Mouse (Mus musculus): ENCODE data around the gene Ntmt1. TPM values are rescaled to one million over a fixed set of nuclear protein-coding genes. Genes with fewer than 3 reads are reported as not detected.

The Ntmt1 gene
- polyA plus RNA-seq, 1 experiment from 2014 or later: 52.4 TPM

DNA sequence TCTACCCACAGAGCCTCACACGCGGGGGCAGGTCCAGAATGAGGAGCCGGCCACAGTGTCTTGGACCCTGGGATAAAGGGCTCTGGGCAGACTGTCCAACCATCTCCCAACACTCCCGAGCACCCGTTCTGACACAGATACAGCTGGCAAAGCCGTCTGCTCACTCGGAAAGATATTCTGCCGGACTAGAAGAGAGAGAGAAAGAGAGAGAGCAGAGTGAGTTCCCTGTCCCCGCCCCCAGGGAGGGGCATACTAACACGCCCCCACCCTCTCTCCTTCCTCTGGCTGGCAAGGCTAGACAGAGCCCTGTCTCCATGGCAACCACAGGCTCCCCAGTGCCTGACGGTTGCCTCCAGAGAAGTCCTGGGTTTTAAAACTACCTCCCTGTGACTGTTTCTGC lies 11.2 kb upstream of the Ntmt1 start:
- Histone ChIP-seq H3K27me3 (ENCODE audit: control insufficient read depth, insufficient read depth, low read length) (no peaks in the 10 kb centered on the region; the same call in 1 of the 2 replicates), H3K9ac (ENCODE audit: low read length) (no peak overlapping the region), H3K36me3 (ENCODE audit: control insufficient read depth, insufficient read depth, low read length) (no peaks in the 10 kb centered on the region), H3K4me1 (replicated peaks; ENCODE audit: control insufficient read depth, insufficient read depth) (peaks cover 5% of the 10 kb centered on the region), H3K4me2 (replicated peaks; ENCODE audit: low read depth) (peak overlapping the region; percentile 21), H3K9me3 (ENCODE audit: control insufficient read depth, low read length) (no peaks in the 10 kb centered on the region), H3K27ac (replicated peaks) (0 out of 2 replicates have a peak overlapping the region, but pooled peaks have one; percentile 13), H3K4me3 (ENCODE audit: low read depth, low read length) (no peak overlapping the region)
- WGBS: 8% methylated on average over 11 of the region's 11 CpGs
- peak; percentile 46; the same call in 1 of the 2 replicates for ATAC-seq (ENCODE audit: low FRiP score, low TSS enrichment)
- TF ChIP-seq EP300 (optimal IDR thresholded peaks at IDR 0.05) (no peak), CTCF (IDR thresholded peaks at IDR 0.05; ENCODE audit: low read depth) (no peak; the same call in 1 of the 2 replicates)
- DNase-seq (ENCODE audit: low spot score): peak; percentile 74

DNA sequence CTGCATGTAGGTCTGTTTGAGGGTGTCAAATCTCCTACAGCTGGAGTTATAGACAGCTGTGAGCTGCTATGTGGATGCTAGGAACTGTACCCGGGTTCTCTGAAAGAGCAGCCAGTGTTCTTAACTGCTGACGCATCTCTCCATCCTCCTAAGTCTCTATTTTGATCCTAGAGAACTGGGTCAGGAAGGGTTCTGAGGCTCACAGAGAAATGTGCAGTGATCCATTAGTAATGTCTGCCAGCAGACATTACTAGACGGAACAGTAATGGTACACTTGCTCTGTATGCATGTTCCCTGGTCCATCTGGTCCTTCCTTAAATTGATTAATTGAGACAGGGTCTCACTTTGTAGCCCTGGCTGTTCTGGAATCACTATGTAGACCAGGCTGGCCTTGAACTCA lies 8.2 kb upstream of the Ntmt1 start:
- Histone ChIP-seq H3K27ac (replicated peaks) (no peak overlapping the region), H3K9me3 (ENCODE audit: control insufficient read depth, low read length) (no peaks in the 10 kb centered on the region), H3K9ac (ENCODE audit: low read length) (no peak overlapping the region), H3K4me3 (ENCODE audit: low read depth, low read length) (no peak overlapping the region), H3K36me3 (ENCODE audit: control insufficient read depth, insufficient read depth, low read length) (no peaks in the 10 kb centered on the region), H3K4me2 (replicated peaks; ENCODE audit: low read depth) (no peak overlapping the region), H3K4me1 (replicated peaks; ENCODE audit: control insufficient read depth, insufficient read depth) (peaks cover 5% of the 10 kb centered on the region), H3K27me3 (ENCODE audit: control insufficient read depth, insufficient read depth, low read length) (no peaks in the 10 kb centered on the region; the same call in 1 of the 2 replicates)
- WGBS: 72% methylated on average over 3 of the region's 3 CpGs
- DNase-seq (ENCODE audit: low spot score): no peak
- TF ChIP-seq EP300 (optimal IDR thresholded peaks at IDR 0.05): no peak
- no peak for ATAC-seq (ENCODE audit: low FRiP score, low TSS enrichment)

DNA sequence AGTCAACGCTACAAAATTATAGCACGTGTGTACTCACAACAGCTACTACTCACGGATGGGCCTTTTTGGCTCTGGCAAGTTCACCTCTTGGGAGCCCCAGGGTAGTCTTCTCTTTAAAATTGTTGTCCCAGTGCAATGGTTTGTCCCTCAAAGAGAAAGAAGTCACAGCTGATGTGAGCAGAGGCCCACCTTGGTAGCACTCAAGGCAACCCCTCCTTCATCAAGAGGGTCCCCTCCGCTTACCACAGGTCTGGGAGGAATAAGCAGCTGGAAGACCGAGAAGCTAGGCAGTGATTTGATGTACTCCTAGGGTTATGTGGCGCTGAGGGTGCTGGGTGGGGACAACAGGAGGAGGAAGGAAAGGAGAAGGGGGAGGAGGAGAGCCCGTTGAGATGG lies 7.0 kb upstream of the Ntmt1 start:
- Histone ChIP-seq H3K27ac (replicated peaks) (no peak overlapping the region), H3K27me3 (ENCODE audit: control insufficient read depth, insufficient read depth, low read length) (no peaks in the 10 kb centered on the region; the same call in 1 of the 2 replicates), H3K9ac (ENCODE audit: low read length) (no peak overlapping the region), H3K9me3 (ENCODE audit: control insufficient read depth, low read length) (no peaks in the 10 kb centered on the region), H3K36me3 (ENCODE audit: control insufficient read depth, insufficient read depth, low read length) (no peaks in the 10 kb centered on the region), H3K4me3 (ENCODE audit: low read depth, low read length) (peak overlapping the region; percentile 48), H3K4me1 (replicated peaks; ENCODE audit: control insufficient read depth, insufficient read depth) (peaks cover 5% of the 10 kb centered on the region), H3K4me2 (replicated peaks; ENCODE audit: low read depth) (peak overlapping the region; percentile 90)
- DNase-seq (ENCODE audit: low spot score) (no peak), ATAC-seq (ENCODE audit: low FRiP score, low TSS enrichment) (0 out of 2 replicates have a peak, but pooled peaks have one; percentile 0)
- WGBS: 41% methylated on average over 7 of the region's 7 CpGs
- TF ChIP-seq CTCF (IDR thresholded peaks at IDR 0.05; ENCODE audit: low read depth) (no peak), EP300 (optimal IDR thresholded peaks at IDR 0.05) (no peak)

DNA sequence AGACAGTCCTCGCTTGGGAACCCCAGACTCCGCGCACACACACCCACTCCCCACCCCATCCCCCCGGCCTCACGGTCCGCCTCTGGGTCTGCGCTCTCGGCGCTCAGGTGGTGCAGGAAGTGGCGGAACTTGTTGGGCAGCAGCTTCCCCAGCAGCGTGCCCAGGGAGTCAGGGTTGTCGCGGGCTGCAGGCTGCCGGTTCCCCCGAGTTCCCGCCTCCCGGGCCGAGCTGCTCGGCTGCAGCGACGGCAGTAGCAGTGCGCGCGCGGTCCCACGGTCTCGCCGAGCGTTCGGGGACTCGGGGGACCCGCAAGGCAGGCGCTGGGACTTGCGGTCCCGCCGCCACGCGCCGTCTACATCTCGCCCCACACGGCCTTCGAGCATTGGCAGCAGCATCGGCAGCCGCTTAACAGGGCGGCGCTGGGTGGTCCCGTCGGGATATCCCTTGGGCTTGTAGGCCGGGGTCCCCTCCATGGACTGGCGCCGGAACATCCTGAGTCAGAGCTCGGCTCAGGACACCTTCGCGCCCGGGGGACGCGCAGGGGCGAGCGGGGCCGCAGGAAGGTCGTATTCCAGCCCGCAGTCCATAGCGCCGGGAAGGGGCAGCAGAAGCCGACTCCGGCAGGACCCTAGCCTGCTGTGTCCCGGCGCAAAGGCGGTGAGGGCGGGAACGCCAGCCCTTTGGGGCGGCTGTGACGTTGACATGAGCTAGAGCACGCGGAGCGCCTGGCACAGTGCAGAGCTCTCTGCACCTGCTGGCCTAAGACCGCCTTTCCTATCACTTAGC lies 6.4 kb upstream of the Ntmt1 start:
- Histone ChIP-seq H3K4me1 (replicated peaks; ENCODE audit: control insufficient read depth, insufficient read depth) (peaks cover 3% of the 10 kb centered on the region), H3K9me3 (ENCODE audit: control insufficient read depth, low read length) (no peaks in the 10 kb centered on the region), H3K4me3 (ENCODE audit: low read depth, low read length) (peak overlapping the region; percentile 48), H3K27me3 (ENCODE audit: control insufficient read depth, insufficient read depth, low read length) (no peaks in the 10 kb centered on the region; the same call in 1 of the 2 replicates), H3K4me2 (replicated peaks; ENCODE audit: low read depth) (peak overlapping the region; percentile 90), H3K27ac (replicated peaks) (no peak overlapping the region), H3K9ac (ENCODE audit: low read length) (peak overlapping the region; percentile 65), H3K36me3 (ENCODE audit: control insufficient read depth, insufficient read depth, low read length) (no peaks in the 10 kb centered on the region)
- DNase-seq (ENCODE audit: low spot score) (peak; percentile 57), ATAC-seq (ENCODE audit: low FRiP score, low TSS enrichment) (peak; percentile 57)
- WGBS: 2% methylated on average over 68 of the region's 77 CpGs
- no peak for TF ChIP-seq EP300 (optimal IDR thresholded peaks at IDR 0.05)
- TF ChIP-seq CTCF (IDR thresholded peaks at IDR 0.05; ENCODE audit: low read depth): no peak

DNA sequence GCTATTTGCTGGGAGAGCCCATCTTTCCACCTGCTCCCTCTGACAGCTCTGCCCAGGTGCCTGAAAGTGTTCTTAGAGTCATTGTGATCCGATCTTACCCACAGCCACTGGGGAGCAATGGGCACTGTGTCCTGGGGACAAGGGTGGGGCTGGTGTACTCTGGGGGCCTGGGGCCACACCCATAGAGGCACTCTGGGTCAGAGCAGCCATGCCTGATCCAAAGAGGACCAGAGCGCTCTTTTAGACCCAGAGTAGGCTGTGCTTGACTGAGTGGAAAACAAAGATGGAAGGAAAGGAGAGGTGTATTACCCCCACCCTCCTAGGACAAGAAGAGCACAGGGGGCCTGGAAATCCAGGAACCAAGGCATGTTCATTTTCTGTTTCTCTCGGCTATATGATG lies 4.0 kb upstream of the Ntmt1 start, which contains the start of gene 1700001O22Rik:
1700001O22Rik (minus strand) TSS at position 58 of the 400 bp plus-strand sequence.
- no peak within 1 kb of the TSS for H3K4me2 ChIP-seq (replicated peaks; ENCODE audit: low read depth)
- no peaks in the 10 kb centered on the region for H3K36me3 ChIP-seq (ENCODE audit: control insufficient read depth, insufficient read depth, low read length)
- 77% methylated on average over 3 of the region's 3 CpGs for WGBS
- TF ChIP-seq CTCF (IDR thresholded peaks at IDR 0.05; ENCODE audit: low read depth) (no peak), EP300 (optimal IDR thresholded peaks at IDR 0.05) (no peak)
- no peaks in the 10 kb centered on the region for H3K9me3 ChIP-seq (ENCODE audit: control insufficient read depth, low read length)
- no peak for DNase-seq (ENCODE audit: low spot score)
- peaks cover 5% of the 10 kb centered on the region for H3K4me1 ChIP-seq (replicated peaks; ENCODE audit: control insufficient read depth, insufficient read depth)
- no peak for ATAC-seq (ENCODE audit: low FRiP score, low TSS enrichment)
- no peak within 1 kb of the TSS for H3K27ac ChIP-seq (replicated peaks)
- no peaks in the 10 kb centered on the region; the same call in 1 of the 2 replicates for H3K27me3 ChIP-seq (ENCODE audit: control insufficient read depth, insufficient read depth, low read length)
- H3K4me3 ChIP-seq (ENCODE audit: low read depth, low read length): no peak within 1 kb of the TSS
- no peak within 1 kb of the TSS for H3K9ac ChIP-seq (ENCODE audit: low read length)

DNA sequence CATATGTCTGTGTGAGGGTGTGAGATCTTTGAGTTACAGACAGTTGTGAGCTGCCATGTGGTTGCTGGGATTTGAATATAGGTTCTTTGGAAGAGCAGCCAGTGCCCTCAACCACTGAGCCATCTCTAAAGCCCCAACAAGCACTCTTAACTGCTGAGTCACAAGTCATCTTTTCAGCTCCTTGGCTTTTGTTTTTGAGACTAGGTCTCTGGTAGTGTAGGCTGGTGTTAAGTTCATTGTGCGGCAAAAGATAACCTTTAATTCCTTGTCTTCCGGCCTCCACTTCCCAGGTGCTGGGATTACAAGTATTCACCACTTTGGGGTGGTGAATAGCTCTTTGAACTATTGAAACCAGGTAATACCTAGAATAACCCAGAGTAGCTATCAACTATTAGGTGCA lies 1.6 kb upstream of the Ntmt1 start:
- TF ChIP-seq CTCF (IDR thresholded peaks at IDR 0.05; ENCODE audit: low read depth) (no peak), EP300 (optimal IDR thresholded peaks at IDR 0.05) (no peak)
- H3K4me3 ChIP-seq (ENCODE audit: low read depth, low read length): no peak overlapping the region
- H3K27me3 ChIP-seq (ENCODE audit: control insufficient read depth, insufficient read depth, low read length): no peaks in the 10 kb centered on the region
- ATAC-seq (ENCODE audit: low FRiP score, low TSS enrichment) (no peak), DNase-seq (ENCODE audit: low spot score) (no peak)
- 81% methylated on average over 2 of the region's 2 CpGs for WGBS
- no peak overlapping the region for H3K4me2 ChIP-seq (replicated peaks; ENCODE audit: low read depth)
- H3K27ac ChIP-seq (replicated peaks): no peak overlapping the region
- no peak overlapping the region for H3K9ac ChIP-seq (ENCODE audit: low read length)
- no peaks in the 10 kb centered on the region for H3K9me3 ChIP-seq (ENCODE audit: control insufficient read depth, low read length)
- peaks cover 6% of the 10 kb centered on the region for H3K4me1 ChIP-seq (replicated peaks; ENCODE audit: control insufficient read depth, insufficient read depth)
- no peaks in the 10 kb centered on the region for H3K36me3 ChIP-seq (ENCODE audit: control insufficient read depth, insufficient read depth, low read length)

Measured in stomach, postnatal 0 days (tissue).